Mouse (Mus musculus): Measurements from ENCODE around the gene Plxnc1.

- TF ChIP-seq CTCF (IDR thresholded peaks at IDR 0.05; ENCODE audit: low read depth, low read length), result no peak
- TF ChIP-seq POLR2A (IDR thresholded peaks at IDR 0.05; ENCODE audit: borderline replicate concordance, low read depth, low read length), result no peak
Measured at GRCm38 (mm10) chr10:94858277-94859033, 86.2 kb downstream of the Plxnc1 start.

All from bone marrow macrophage, adult 2 months (primary cell).